Mouse (Mus musculus) liver, adult 2 months (tissue): ENCODE data around the gene Hydin.

Experiments used
- CTCF ChIP-seq: fragments of 200-500 bp; IDR thresholded peaks from 2 replicates; pipeline ENCODE4 v1.5.1; 2011; ENCODE audit warnings: low read depth, low read length, control low read depth
- POLR2A ChIP-seq: fragments of 200-500 bp; IDR thresholded peaks from 2 replicates; pipeline ENCODE4 v1.6.1; 2011; ENCODE audit warnings: low read length, control low read depth; ENCODE audit not compliant: insufficient read depth; ENCODE audit errors: extremely low read depth

GRCm38 (mm10) chr8:110644901-110645300 lies 378.1 kb downstream of the Hydin start:
- TF ChIP-seq CTCF (no peak), POLR2A (no peak)
